29 mouse cellular contexts compared by ENCODE assay signal in the genomic region with DNA sequence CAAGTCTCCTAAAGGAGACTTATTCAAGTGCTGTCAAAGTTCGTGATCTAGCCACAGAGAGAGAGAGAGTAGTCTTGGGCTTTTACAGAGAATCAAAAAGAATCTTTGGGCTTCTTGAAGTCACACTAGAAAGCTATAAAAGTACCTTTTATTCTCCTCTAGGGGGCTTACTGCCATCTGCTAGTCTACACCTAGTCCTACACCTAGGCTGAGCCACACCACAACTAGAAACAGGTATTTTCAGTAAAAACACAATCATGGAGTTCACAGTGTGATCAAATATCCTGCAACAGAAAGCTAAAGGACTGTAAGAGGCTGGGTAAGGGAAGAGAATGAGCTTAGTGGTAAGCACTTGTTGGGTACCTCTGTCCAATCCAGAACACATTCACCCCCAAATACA. TPM values are rescaled to one million over a fixed set of nuclear protein-coding genes. Genes with fewer than 3 reads are reported as not detected.
DNase-seq lines count a peak whose midpoint lies in the region; ATAC-seq and TF ChIP-seq lines count a peak whose summit lies in the region.
"Had no signal": no experiment of that assay in that cellular context is flagged by ENCODE, and none has a peak within 500 bp of the region (broad histone marks: within the 10 kb centered on the region; RNA-seq: fewer than 3 reads in every experiment).

No protein-coding gene starts in this region.

- H3K9me3 ChIP-seq in intestine, postnatal 0 days (ENCODE audit: control insufficient read depth) = no peaks in the 10 kb centered on the region
- no peaks in the 10 kb centered on the region for H3K9me3 ChIP-seq in intestine, embryonic 16.5 days (ENCODE audit: control insufficient read depth, low read length)
- H3K9me3 ChIP-seq in E14TG2a.4 (ENCODE audit: low read length) = no peaks in the 10 kb centered on the region
- H3K9me3 ChIP-seq: embryonic facial prominence, embryonic 10.5 days; embryonic facial prominence, embryonic 13.5 days; forebrain, embryonic 12.5 days; forebrain, embryonic 15.5 days; hindbrain, embryonic 10.5 days; hindbrain, embryonic 13.5 days; intestine, embryonic 15.5 days had no signal

- no peak for DNase-seq in gastrocnemius, adult 2 months
- DNase-seq in gastrocnemius, adult 18-20 months (ENCODE audit: low spot score) = no peak
- peak; percentile 30 for DNase-seq in ZHBTc4 (ENCODE audit: low read depth, low spot score)
- DNase-seq in kidney, adult 18-20 months = no peak
- DNase-seq: adrenal gland, adult 8-10 months; adrenal gland, postnatal 25 days; cerebellum, adult 11-12 months; cerebellum, adult 8-10 months; cerebellum, postnatal 10 days; cerebellum, postnatal 36 days; embryo, embryonic 11 days; gastrocnemius, postnatal 14 days; heart, adult 18-20 months; heart, postnatal 36 days had no signal

- peaks cover 6% of the 10 kb centered on the region; the same call in 1 of the 2 replicates for H3K4me1 ChIP-seq in intestine, postnatal 0 days (replicated peaks; ENCODE audit: control insufficient read depth, insufficient read depth, low read length)
- peaks cover 10% of the 10 kb centered on the region; the same call in 1 of the 2 replicates for H3K4me1 ChIP-seq in intestine, embryonic 16.5 days (ENCODE audit: control insufficient read depth, insufficient read depth, low read length)
- H3K4me1 ChIP-seq in E14TG2a.4 (replicated peaks; ENCODE audit: low read depth, low read length) = peaks cover 92% of the 10 kb centered on the region
- H3K4me1 ChIP-seq: embryonic facial prominence, embryonic 10.5 days; forebrain, embryonic 12.5 days; hindbrain, embryonic 10.5 days had no signal

- TF ChIP-seq CTCF in gastrocnemius, adult 2 months (IDR thresholded peaks at IDR 0.05) = 0 out of 2 replicates have a peak, but pooled peaks have one; percentile 8
- peak; percentile 25; the same call in 1 of the 2 replicates for TF ChIP-seq CTCF in intestine, postnatal 0 days (IDR thresholded peaks at IDR 0.05; ENCODE audit: low read depth)
- TF ChIP-seq CTCF in E14TG2a.4 (conservative IDR thresholded peaks at IDR 0.05; ENCODE audit: low read length) = peak; percentile 33

- WGBS in intestine, postnatal 0 days = 100% methylated on average over 1 of the region's 1 CpGs
- 87% methylated on average over 1 of the region's 1 CpGs for WGBS in intestine, embryonic 16.5 days

- H3K27me3 ChIP-seq in intestine, postnatal 0 days (replicated peaks; ENCODE audit: control insufficient read depth, insufficient read depth, low read length) = no peaks in the 10 kb centered on the region
- H3K27me3 ChIP-seq in intestine, embryonic 16.5 days (replicated peaks; ENCODE audit: control insufficient read depth, insufficient read depth, low read length) = no peaks in the 10 kb centered on the region
- no peaks in the 10 kb centered on the region for H3K27me3 ChIP-seq in E14TG2a.4 (ENCODE audit: insufficient read depth, low read length)
- H3K27me3 ChIP-seq: CH12.LX; embryonic facial prominence, embryonic 13.5 days; forebrain, embryonic 12.5 days; forebrain, embryonic 15.5 days; hindbrain, embryonic 13.5 days; intestine, embryonic 15.5 days had no signal

- intact Hi-C loops in gastrocnemius, adult 2 months (cut with DNase I) = no loop called here

- no peak overlapping the region for H3K4me2 ChIP-seq in intestine, postnatal 0 days (replicated peaks; ENCODE audit: low read depth)
- no peak overlapping the region for H3K4me2 ChIP-seq in intestine, embryonic 16.5 days (ENCODE audit: low read depth, low read length)
- H3K4me2 ChIP-seq: embryonic facial prominence, embryonic 13.5 days; forebrain, embryonic 12.5 days; forebrain, embryonic 15.5 days; heart, embryonic 11.5 days; hindbrain, embryonic 13.5 days; intestine, embryonic 15.5 days had no signal

- ATAC-seq in intestine, postnatal 0 days = no peak
- no peak for ATAC-seq in intestine, embryonic 16.5 days
- no peak for ATAC-seq in CD4-positive, CD25-positive, alpha-beta regulatory T cell, adult 4 months
- ATAC-seq: forebrain, embryonic 15.5 days; hindbrain, embryonic 16.5 days; intestine, embryonic 15.5 days had no signal

- peaks cover 6% of the 10 kb centered on the region; the same call in 1 of the 2 replicates for H3K36me3 ChIP-seq in intestine, postnatal 0 days (ENCODE audit: control insufficient read depth, insufficient read depth)
- no peaks in the 10 kb centered on the region; the same call in 1 of the 2 replicates for H3K36me3 ChIP-seq in intestine, embryonic 16.5 days (ENCODE audit: control insufficient read depth, insufficient read depth, low read length)
- H3K36me3 ChIP-seq in E14TG2a.4 (ENCODE audit: insufficient read depth, low read length) = peaks cover 49% of the 10 kb centered on the region
- H3K36me3 ChIP-seq: forebrain, embryonic 15.5 days had no signal

- no peak overlapping the region for H3K9ac ChIP-seq in intestine, postnatal 0 days (ENCODE audit: low read depth, low read length)
- H3K9ac ChIP-seq in intestine, embryonic 16.5 days (ENCODE audit: low read depth, low read length) = no peak overlapping the region
- H3K9ac ChIP-seq: embryonic facial prominence, embryonic 13.5 days; forebrain, embryonic 12.5 days; forebrain, embryonic 15.5 days; hindbrain, embryonic 13.5 days; intestine, embryonic 15.5 days had no signal

- no peak overlapping the region for H3K4me3 ChIP-seq in gastrocnemius, adult 2 months
- H3K4me3 ChIP-seq in intestine, postnatal 0 days (ENCODE audit: low read depth, low read length) = no peak overlapping the region
- H3K4me3 ChIP-seq in intestine, embryonic 16.5 days (ENCODE audit: low read length) = no peak overlapping the region
- no peak overlapping the region for H3K4me3 ChIP-seq in E14TG2a.4 (replicated peaks; ENCODE audit: low read length)
- H3K4me3 ChIP-seq: embryonic facial prominence, embryonic 10.5 days; embryonic facial prominence, embryonic 13.5 days; erythroblast, embryonic 14.5 days; forebrain, embryonic 12.5 days; forebrain, embryonic 15.5 days; hindbrain, embryonic 10.5 days; hindbrain, embryonic 13.5 days; intestine, embryonic 15.5 days had no signal

- H3K27ac ChIP-seq in gastrocnemius, adult 2 months = no peak overlapping the region
- no peak overlapping the region for H3K27ac ChIP-seq in intestine, postnatal 0 days (ENCODE audit: low read depth, low read length)
- H3K27ac ChIP-seq in intestine, embryonic 16.5 days (ENCODE audit: low read length) = no peak overlapping the region
- H3K27ac ChIP-seq: embryonic facial prominence, embryonic 10.5 days; embryonic facial prominence, embryonic 13.5 days; forebrain, embryonic 12.5 days; forebrain, embryonic 15.5 days; hindbrain, embryonic 10.5 days; hindbrain, embryonic 13.5 days; intestine, embryonic 15.5 days had no signal

RNA-seq across cellular contexts. Expression of a gene that starts 27.2 kb away (rescaled TPM):
- total RNA-seq in gastrocnemius, adult 2 months (2021) = 10 to 100 TPM; 66.1 to 70.5 TPM
- total RNA-seq in gastrocnemius, adult 18-20 months (2021) = 10 to 100 TPM; 57.0 to 65.4 TPM
- 25.7 and 28.5 TPM in 2 replicates for polyA plus RNA-seq in intestine, postnatal 0 days (2015; fragmentation: Nextera tagmentation; extraction: Ambion mirVana)
- 43.1 and 45.1 TPM in 2 replicates for polyA plus RNA-seq in intestine, embryonic 16.5 days (2015; fragmentation: Nextera tagmentation; extraction: Ambion mirVana)
- 10 to 100 TPM; 73.5 to 93.5 TPM for polyA plus RNA-seq in CD4-positive, CD25-positive, alpha-beta regulatory T cell, adult 4 months (2017; shearing (Covaris generic))
